Mouse (Mus musculus): ENCODE data around the gene Ranbp10. TPM values are rescaled to one million over a fixed set of nuclear protein-coding genes. Genes with fewer than 3 reads are reported as not detected.
A peak's percentile ranks its signal among the peaks of the same experiment; 100 is the strongest.

The Ranbp10 gene
- polyA plus RNA-seq, 2 experiments = 37.0 to 60.6 TPM

GRCm38 (mm10) chr8:105855248-105856167, 28.4 kb upstream of the Ranbp10 start:
- ATAC-seq (ENCODE audit: insufficient read depth) (peak; percentile 40), DNase-seq (ENCODE audit: low read depth in 3 of 3, low spot score in 3 of 3) (no peak)
- H3K9ac ChIP-seq (replicated peaks) = peak overlapping the region; percentile 85
- H3K4me1 ChIP-seq (replicated peaks; ENCODE audit: control insufficient read depth in 2 of 2, insufficient read depth in 2 of 2, low read length in 1 of 2) = peaks cover 37 to 41% of the 10 kb centered on the region in 2 experiments
- peak overlapping the region; percentile 71 for H3K27ac ChIP-seq
- no peaks in the 10 kb centered on the region for H3K27me3 ChIP-seq (ENCODE audit: control insufficient read depth, insufficient read depth, low read length)
- TF ChIP-seq EP300 (IDR thresholded peaks at IDR 0.05; ENCODE audit: low read depth) = no peak
- no peak; the same call in 1 of the 2 replicates for TF ChIP-seq CTCF (IDR thresholded peaks at IDR 0.05; ENCODE audit: low read depth)
- no peaks in the 10 kb centered on the region for H3K9me3 ChIP-seq (ENCODE audit: control insufficient read depth, low read length)
- WGBS (ENCODE audit: insufficient replicate concordance) = under 1% methylated on average over 71 of the region's 71 CpGs
- H3K4me3 ChIP-seq (ENCODE audit: insufficient read depth in 1 of 2, low read depth in 2 of 2, low read length in 2 of 2) = peak overlapping the region; percentile 70 to 72
- H3K4me2 ChIP-seq (ENCODE audit: low read depth) = peak overlapping the region; percentile 99
- H3K36me3 ChIP-seq (replicated peaks; ENCODE audit: control insufficient read depth, insufficient read depth, low read depth) = no peaks in the 10 kb centered on the region; the same call in 1 of the 2 replicates

GRCm38 (mm10) chr8:105854715-105855216, 27.6 kb upstream of the Ranbp10 start, which contains the start of gene Thap11:
TSS of gene Thap11 (plus strand) at chr8:105855132.
- WGBS (ENCODE audit: insufficient replicate concordance) = under 1% methylated on average over 43 of the region's 43 CpGs
- Histone ChIP-seq H3K9ac (replicated peaks) (peak within 1 kb of the TSS; percentile 85), H3K4me2 (ENCODE audit: low read depth) (peak within 1 kb of the TSS; percentile 99), H3K9me3 (ENCODE audit: control insufficient read depth, low read length) (no peaks in the 10 kb centered on the region), H3K4me3 (ENCODE audit: insufficient read depth in 1 of 2, low read depth in 2 of 2, low read length in 2 of 2) (peak within 1 kb of the TSS; percentile 70 to 72), H3K27ac (peak within 1 kb of the TSS; percentile 71), H3K27me3 (ENCODE audit: control insufficient read depth, insufficient read depth, low read length) (no peaks in the 10 kb centered on the region), H3K36me3 (replicated peaks; ENCODE audit: control insufficient read depth, insufficient read depth, low read depth) (no peaks in the 10 kb centered on the region; the same call in 1 of the 2 replicates), H3K4me1 (replicated peaks; ENCODE audit: control insufficient read depth in 2 of 2, insufficient read depth in 2 of 2, low read length in 1 of 2) (peaks cover 39 to 44% of the 10 kb centered on the region in 2 experiments)
- ATAC-seq (ENCODE audit: insufficient read depth) = peak; percentile 86
- DNase-seq (ENCODE audit: low read depth in 3 of 3, low spot score in 3 of 3) = peak; percentile 87 to 90 (median 88)
- TF ChIP-seq EP300 (IDR thresholded peaks at IDR 0.05; ENCODE audit: low read depth) = 0 out of 2 replicates have a peak, but pooled peaks have one; percentile 35
- TF ChIP-seq CTCF (IDR thresholded peaks at IDR 0.05; ENCODE audit: low read depth) = peak; percentile 93

- Histone ChIP-seq H3K27ac (no peak overlapping the region), H3K36me3 (replicated peaks; ENCODE audit: control insufficient read depth, insufficient read depth, low read depth) (no peaks in the 10 kb centered on the region; the same call in 1 of the 2 replicates), H3K4me2 (ENCODE audit: low read depth) (peak overlapping the region; percentile 49), H3K9ac (replicated peaks) (peak overlapping the region; percentile 31), H3K27me3 (ENCODE audit: control insufficient read depth, insufficient read depth, low read length) (no peaks in the 10 kb centered on the region), H3K9me3 (ENCODE audit: control insufficient read depth, low read length) (no peaks in the 10 kb centered on the region), H3K4me3 (ENCODE audit: insufficient read depth in 1 of 2, low read depth in 2 of 2, low read length in 2 of 2) (peak overlapping the region in 1 of 2 experiments; percentile 70; a peak in 2 of 4 replicates), H3K4me1 (replicated peaks; ENCODE audit: control insufficient read depth in 2 of 2, insufficient read depth in 2 of 2, low read length in 1 of 2) (peaks cover 35 to 39% of the 10 kb centered on the region in 2 experiments)
- ATAC-seq (ENCODE audit: insufficient read depth) (no peak), DNase-seq (ENCODE audit: low read depth in 3 of 3, low spot score in 3 of 3) (no peak)
- 21% methylated on average over 8 of the region's 8 CpGs for WGBS (ENCODE audit: insufficient replicate concordance)
- no peak for TF ChIP-seq CTCF (IDR thresholded peaks at IDR 0.05; ENCODE audit: low read depth)
- no peak for TF ChIP-seq EP300 (IDR thresholded peaks at IDR 0.05; ENCODE audit: low read depth)
These were observed 27.2 kb upstream of the Ranbp10 start for GRCm38 (mm10) chr8:105854303-105854702.

GRCm38 (mm10) chr8:105853178-105853577, 26.0 kb upstream of the Ranbp10 start, which contains the start of gene Cenpt:
TSS of gene Cenpt (minus strand) at chr8:105853278.
- DNase-seq (ENCODE audit: low read depth in 3 of 3, low spot score in 3 of 3) (no peak), ATAC-seq (ENCODE audit: insufficient read depth) (no peak)
- peak within 1 kb of the TSS; percentile 74 for H3K4me2 ChIP-seq (ENCODE audit: low read depth)
- WGBS (ENCODE audit: insufficient replicate concordance) = 76% methylated on average over 3 of the region's 3 CpGs
- peaks cover 26 to 29% of the 10 kb centered on the region in 2 experiments for H3K4me1 ChIP-seq (replicated peaks; ENCODE audit: control insufficient read depth in 2 of 2, insufficient read depth in 2 of 2, low read length in 1 of 2)
- H3K27me3 ChIP-seq (ENCODE audit: control insufficient read depth, insufficient read depth, low read length) = no peaks in the 10 kb centered on the region
- TF ChIP-seq CTCF (IDR thresholded peaks at IDR 0.05; ENCODE audit: low read depth) (no peak), EP300 (IDR thresholded peaks at IDR 0.05; ENCODE audit: low read depth) (no peak)
- no peak within 1 kb of the TSS; the same call in none of the 2 replicates for H3K27ac ChIP-seq
- H3K36me3 ChIP-seq (replicated peaks; ENCODE audit: control insufficient read depth, insufficient read depth, low read depth) = peaks cover 8% of the 10 kb centered on the region
- peak within 1 kb of the TSS in 1 of 2 experiments; percentile 69; a peak in 2 of 4 replicates for H3K4me3 ChIP-seq (ENCODE audit: insufficient read depth in 1 of 2, low read depth in 2 of 2, low read length in 2 of 2)
- H3K9me3 ChIP-seq (ENCODE audit: control insufficient read depth, low read length) = no peaks in the 10 kb centered on the region
- H3K9ac ChIP-seq (replicated peaks) = peak within 1 kb of the TSS; percentile 75; the same call in 1 of the 2 replicates
